Mouse (Mus musculus) cerebellum, adult 2 months (tissue): ENCODE data around the gene Dydc1. TPM values are rescaled to one million over a fixed set of nuclear protein-coding genes. Genes with fewer than 3 reads are reported as not detected.

ENCODE experiments used
- DNase-seq, 2 experiments: peaks; one replicate each; pipeline ENCODE4 v3.0.0; 2021
- H3K27ac ChIP-seq: fragments of 200-500 bp; 2 replicates; pipeline ENCODE4 v1.5.1; 2012; ENCODE audit warnings: low read length, control low read depth, inconsistent platforms; ENCODE audit not compliant: insufficient read depth
- H3K27me3 ChIP-seq: fragments of 200-500 bp; 2 replicates; pipeline ENCODE4 v1.6.1; 2012; ENCODE audit warnings: inconsistent platforms, mild to moderate bottlenecking, low read length, moderate library complexity; ENCODE audit not compliant: control insufficient read depth, insufficient read depth
- H3K4me1 ChIP-seq: fragments of 200-500 bp; 2 replicates; pipeline ENCODE4 v1.6.1; 2011; ENCODE audit warnings: low read length; ENCODE audit not compliant: control insufficient read depth, insufficient read depth
- H3K4me3 ChIP-seq: fragments of 200-500 bp; replicated peaks from 2 replicates; pipeline ENCODE3; 2011; ENCODE audit warnings: mild to moderate bottlenecking, low read depth, low read length, control low read depth; ENCODE audit not compliant: insufficient read depth
- CTCF ChIP-seq: fragments of 200-500 bp; IDR thresholded peaks from 2 replicates; pipeline ENCODE4 v1.5.1; 2011; ENCODE audit warnings: low read depth, mild to moderate bottlenecking, control low read depth, low read length, moderate library complexity, borderline replicate concordance; ENCODE audit not compliant: insufficient read depth
- POLR2A ChIP-seq: fragments of 200-500 bp; IDR thresholded peaks from 2 replicates; pipeline ENCODE4 v1.6.1; 2011; ENCODE audit warnings: low read length, control low read depth, borderline replicate concordance; ENCODE audit not compliant: insufficient read depth
- WGBS: fragments of 180-500 bp; shearing (Covaris S2); methylation state at CpG from one replicate; pipeline ENCODE4 v1.1.7; 2018; 5-methylcytosine and 5-hydroxymethylcytosine counted together
- polyA plus RNA-seq: library from polyadenylated mRNA; depleted of rRNA; stranded (reverse); fragments of >200 nt; gene quantifications from 2 replicates; pipeline ENCODE4 v1.2.3, GENCODE M21; 2012; rRNA removed

Gene Dydc1
- polyA plus RNA-seq: not detected in 2 replicates

DNA sequence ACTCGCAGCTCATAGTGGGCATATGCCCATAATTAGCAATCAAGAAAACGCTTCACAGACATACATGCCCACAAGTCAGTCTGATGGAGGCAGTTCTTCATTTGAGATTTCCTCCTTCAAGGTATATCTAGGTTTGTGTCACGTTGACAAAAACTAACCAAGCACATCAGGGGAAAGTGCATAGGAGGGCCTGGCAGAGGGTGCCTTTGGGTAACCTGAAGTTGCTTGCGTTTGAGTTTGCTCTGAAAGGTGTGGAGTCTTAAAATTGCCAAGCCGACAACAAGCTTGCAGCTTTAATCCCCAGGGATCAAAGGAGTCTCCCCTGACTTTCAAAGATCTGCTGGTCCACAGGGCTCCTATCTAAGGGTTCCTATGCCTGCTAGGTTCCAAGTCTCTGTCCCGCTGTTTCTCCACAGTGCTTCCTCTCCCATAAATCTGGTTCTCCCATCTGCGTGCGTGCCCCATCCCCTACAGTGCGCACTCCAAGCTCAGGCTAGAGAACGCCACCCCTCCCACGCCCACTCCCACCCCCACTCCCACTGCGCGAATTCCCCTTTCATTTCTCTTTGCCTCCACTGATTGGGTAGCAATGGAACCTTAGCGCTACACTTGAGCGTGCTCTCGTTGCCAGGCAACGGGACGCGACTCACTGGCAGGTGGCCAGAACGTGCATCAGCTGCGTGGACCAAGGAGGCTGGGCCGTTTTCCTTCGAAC, at the start of gene Dydc1:
TSS of gene Dydc1 (plus strand) at position 683 of the 715 bp plus-strand sequence.
- Histone ChIP-seq H3K27ac (no peak within 1 kb of the TSS), H3K27me3 (no peaks in the 10 kb centered on the region), H3K4me1 (no peaks in the 10 kb centered on the region), H3K4me3 (peak within 1 kb of the TSS; percentile 35)
- TF ChIP-seq POLR2A (no peak), CTCF (no peak)
- 12% methylated on average over 23 of the region's 23 CpGs for WGBS
- DNase-seq: peak; percentile 58 to 60

DNA sequence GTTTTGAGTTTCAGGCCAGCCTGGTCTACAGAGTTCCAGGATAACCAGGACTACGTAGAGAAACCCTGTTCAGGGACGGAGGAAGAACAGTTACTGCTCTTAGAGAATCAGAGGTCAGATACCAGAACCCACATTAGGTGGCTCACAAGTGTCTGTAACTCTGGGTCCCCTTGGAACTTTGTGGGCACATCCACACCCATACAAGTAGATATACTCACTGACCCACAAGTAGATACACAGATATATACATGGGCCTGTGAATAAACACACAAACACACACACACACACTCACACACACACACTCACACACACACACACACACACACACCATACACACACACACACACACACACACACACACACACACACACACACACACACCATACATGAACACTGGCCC, 47.6 kb upstream of the Dydc1 start:
- no peak overlapping the region for H3K4me3 ChIP-seq
- H3K27ac ChIP-seq: no peak overlapping the region
- WGBS: 89% methylated on average over 2 of the region's 2 CpGs
- H3K4me1 ChIP-seq: no peaks in the 10 kb centered on the region
- no peak for TF ChIP-seq POLR2A
- no peak for TF ChIP-seq CTCF
- no peaks in the 10 kb centered on the region for H3K27me3 ChIP-seq
- no peak for DNase-seq

GRCm38 (mm10) chr14:41025594-41026284, 47.0 kb upstream of the Dydc1 start:
- Histone ChIP-seq H3K4me1 (no peaks in the 10 kb centered on the region), H3K27ac (no peak overlapping the region), H3K27me3 (no peaks in the 10 kb centered on the region), H3K4me3 (no peak overlapping the region)
- no peak for TF ChIP-seq CTCF
- no peak for TF ChIP-seq POLR2A
- no peak for DNase-seq
- 81% methylated on average over 7 of the region's 7 CpGs for WGBS

DNA sequence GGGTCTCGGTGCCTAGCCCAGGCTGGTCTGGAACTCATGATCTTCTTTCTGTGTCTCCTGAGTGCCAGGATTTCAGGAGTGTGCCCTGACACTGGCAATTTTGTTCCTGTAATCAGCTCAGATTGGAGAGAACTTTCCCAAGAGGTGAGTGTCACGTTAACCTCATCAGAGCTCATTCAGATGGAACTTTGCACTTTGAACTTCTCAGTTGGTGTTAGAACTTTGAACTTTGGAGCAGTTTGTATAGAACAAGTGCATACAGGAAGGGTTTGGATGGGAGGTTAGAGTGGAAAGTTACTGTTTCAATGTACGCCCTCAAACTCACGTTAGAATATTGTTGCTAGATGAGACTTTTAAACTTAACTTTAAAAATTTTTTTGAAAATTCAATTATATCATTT, 43.4 kb upstream of the Dydc1 start:
- no peak overlapping the region for H3K27ac ChIP-seq
- no peaks in the 10 kb centered on the region for H3K27me3 ChIP-seq
- no peak for DNase-seq
- TF ChIP-seq POLR2A (no peak), CTCF (no peak)
- H3K4me1 ChIP-seq: no peaks in the 10 kb centered on the region
- no peak overlapping the region for H3K4me3 ChIP-seq
- WGBS: 77% methylated on average over 4 of the region's 4 CpGs

DNA sequence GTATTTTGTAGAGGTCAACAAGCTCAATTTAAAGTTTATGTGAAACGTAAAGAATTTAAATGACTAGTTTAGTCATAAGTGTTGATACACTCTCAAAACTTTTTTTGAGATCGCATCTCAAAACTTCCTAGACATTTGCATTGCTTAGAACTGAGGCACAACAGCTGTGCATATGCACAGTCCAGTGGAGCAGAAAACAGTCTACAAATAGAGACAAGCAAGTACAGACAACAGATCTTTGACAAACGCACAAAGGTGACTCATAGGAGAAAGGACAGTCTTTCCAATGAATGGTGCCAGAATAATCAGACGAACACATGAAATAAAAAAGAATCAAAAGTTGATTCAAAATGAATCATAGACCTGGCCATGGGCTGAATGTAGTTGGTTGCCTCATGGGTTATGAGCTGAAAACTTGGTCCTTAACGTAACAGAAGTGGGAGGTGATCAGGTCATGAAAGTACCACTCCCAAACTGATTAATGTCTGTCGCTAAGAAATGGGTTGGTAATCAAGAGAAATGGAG, 41.7 kb upstream of the Dydc1 start:
- 78% methylated on average over 6 of the region's 6 CpGs for WGBS
- Histone ChIP-seq H3K27ac (no peak overlapping the region), H3K27me3 (no peaks in the 10 kb centered on the region), H3K4me3 (no peak overlapping the region), H3K4me1 (no peaks in the 10 kb centered on the region)
- no peak for TF ChIP-seq CTCF
- TF ChIP-seq POLR2A: no peak
- no peak for DNase-seq

DNA sequence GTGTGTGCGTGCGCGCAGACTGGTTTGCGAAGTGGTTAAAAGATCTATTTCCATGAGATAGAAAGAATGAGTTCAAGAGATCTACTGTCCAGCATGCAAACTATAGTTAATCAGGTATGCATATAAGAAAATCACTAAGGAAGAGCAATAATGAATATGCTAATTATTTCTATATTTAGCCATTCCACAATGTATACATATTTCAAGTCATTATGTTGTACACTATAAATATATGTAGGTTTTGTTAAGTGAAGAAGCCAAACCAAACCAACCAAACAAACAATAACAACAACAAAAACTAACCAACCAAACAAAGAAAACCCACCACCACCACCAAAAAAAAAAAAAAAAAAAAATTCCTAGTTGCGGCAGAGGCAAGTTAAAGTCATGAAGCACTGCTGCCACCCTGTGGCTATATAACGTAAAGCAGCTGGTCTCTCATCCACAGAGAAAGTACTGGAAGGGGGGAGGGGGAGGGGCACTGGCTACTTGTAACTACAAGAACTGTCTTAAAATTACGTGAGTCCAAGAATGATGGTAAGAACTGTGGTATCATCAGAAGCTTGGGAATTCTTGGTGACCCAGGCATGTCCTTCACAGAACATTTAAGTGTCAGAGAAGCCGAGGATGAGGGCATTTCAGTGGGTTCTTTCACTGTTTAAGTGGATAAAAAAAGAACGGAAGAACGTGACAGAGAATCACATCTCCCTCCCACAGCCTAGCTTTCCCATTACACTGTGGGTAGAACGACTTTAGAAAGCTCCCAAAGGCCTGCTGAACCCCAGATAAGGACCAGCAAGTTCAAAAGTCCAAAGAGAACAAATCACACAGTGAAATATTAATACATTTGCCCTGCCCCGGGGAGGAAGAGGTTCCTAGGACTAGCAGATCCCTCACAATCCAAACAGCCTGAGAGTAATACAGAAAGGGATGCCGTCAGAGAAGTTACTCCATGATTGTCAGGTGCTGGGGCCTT, 39.3 kb upstream of the Dydc1 start:
- TF ChIP-seq CTCF (peak; percentile 59; the same call in 1 of the 2 replicates), POLR2A (no peak)
- no peak overlapping the region for H3K27ac ChIP-seq
- no peaks in the 10 kb centered on the region for H3K27me3 ChIP-seq
- H3K4me1 ChIP-seq: no peaks in the 10 kb centered on the region
- WGBS: 55% methylated on average over 13 of the region's 13 CpGs
- DNase-seq: peak; percentile 52 to 64
- no peak overlapping the region for H3K4me3 ChIP-seq

GRCm38 (mm10) chr14:41035146-41035798, 37.4 kb upstream of the Dydc1 start:
- DNase-seq: peak; percentile 46 to 59
- peak; percentile 79 for TF ChIP-seq CTCF
- no peak for TF ChIP-seq POLR2A
- Histone ChIP-seq H3K4me1 (no peaks in the 10 kb centered on the region), H3K27me3 (no peaks in the 10 kb centered on the region; the same call in 1 of the 2 replicates), H3K27ac (no peak overlapping the region), H3K4me3 (no peak overlapping the region)
- 34% methylated on average over 6 of the region's 6 CpGs for WGBS
